17 mouse cellular contexts compared by ENCODE assay signal in genomic region chr2:146359676-146360075, GRCm38 (mm10).
"Had no signal": no experiment of that assay in that cellular context is flagged by ENCODE, and none has a peak within 500 bp of the region (broad histone marks: within the 10 kb centered on the region; RNA-seq: fewer than 3 reads in every experiment).

No protein-coding gene starts in this region.

- H3K36me3 ChIP-seq: midbrain, embryonic 10.5 days; midbrain, embryonic 12.5 days; neural tube, embryonic 13.5 days; neural tube, embryonic 15.5 days; stomach, embryonic 15.5 days had no signal

- H3K4me1 ChIP-seq: neural tube, embryonic 13.5 days; stomach, embryonic 15.5 days had no signal

- H3K9me3 ChIP-seq: midbrain, embryonic 10.5 days; midbrain, embryonic 12.5 days; neural tube, embryonic 13.5 days; neural tube, embryonic 15.5 days; stomach, embryonic 15.5 days had no signal

- H3K4me3 ChIP-seq: midbrain, embryonic 10.5 days; midbrain, embryonic 12.5 days; myocyte; neural tube, embryonic 13.5 days; neural tube, embryonic 15.5 days; stomach, embryonic 15.5 days had no signal

- DNase-seq: lung, adult 18-20 months; lung, embryonic 14.5 days; lung, postnatal 10 days; lung, postnatal 4 days; midbrain, embryonic 14.5 days; right cerebral cortex, postnatal 14 days; thymus, adult 2 months; thymus, postnatal 25 days; thymus, postnatal 4 days had no signal

- H3K9ac ChIP-seq: lung, embryonic 14.5 days; midbrain, embryonic 12.5 days; neural tube, embryonic 13.5 days; neural tube, embryonic 15.5 days; stomach, embryonic 15.5 days had no signal

- H3K4me2 ChIP-seq: lung, embryonic 14.5 days; midbrain, embryonic 12.5 days; neural tube, embryonic 13.5 days; neural tube, embryonic 15.5 days; stomach, embryonic 15.5 days had no signal

- ATAC-seq: midbrain, embryonic 16.5 days had no signal

- H3K27ac ChIP-seq: midbrain, embryonic 10.5 days; midbrain, embryonic 12.5 days; neural tube, embryonic 13.5 days; neural tube, embryonic 15.5 days; stomach, embryonic 15.5 days; stomach, postnatal 0 days had no signal

- H3K27me3 ChIP-seq: midbrain, embryonic 12.5 days; neural tube, embryonic 13.5 days; neural tube, embryonic 15.5 days; stomach, embryonic 15.5 days had no signal
